Mouse (Mus musculus) E14TG2a.4 (cell line): ENCODE measurements at regions not wholly inside any gene's neighbourhood (a gene's known extent, or its start where the extent isn't known, plus 50 kb on each side); places are given as distances from the start of the nearest gene placed in this dataset.

Experiments
- H3K27me3 ChIP-seq: 2 replicates; pipeline ENCODE4 v1.6.1; 2014; ENCODE audit warnings: low read length, control low read depth; ENCODE audit not compliant: insufficient read depth
- H3K36me3 ChIP-seq: 2 replicates; pipeline ENCODE4 v1.6.1; 2014; ENCODE audit warnings: low read length, control low read depth; ENCODE audit not compliant: insufficient read depth
- H3K4me1 ChIP-seq: replicated peaks from 2 replicates; pipeline ENCODE4 v1.6.1; 2014; ENCODE audit warnings: low read depth, low read length, control low read depth
- H3K4me3 ChIP-seq: replicated peaks from 2 replicates; pipeline ENCODE4 v1.5.1; 2014; ENCODE audit warnings: mild to moderate bottlenecking, low read length
- H3K9me3 ChIP-seq: 2 replicates; pipeline ENCODE4 v1.6.1; 2014; ENCODE audit warnings: low read length, control low read depth
- CTCF ChIP-seq: conservative IDR thresholded peaks from 2 replicates; pipeline ENCODE4 v1.5.1; 2014; ENCODE audit warnings: low read length
- NANOG ChIP-seq: IDR thresholded peaks from 2 replicates; pipeline ENCODE4 v1.6.1; 2014; ENCODE audit warnings: borderline replicate concordance, low read length, mixed read lengths
- POU5F1 ChIP-seq: IDR thresholded peaks from 2 replicates; pipeline ENCODE4 v1.6.1; 2014; ENCODE audit warnings: low read length, borderline replicate concordance

DNA sequence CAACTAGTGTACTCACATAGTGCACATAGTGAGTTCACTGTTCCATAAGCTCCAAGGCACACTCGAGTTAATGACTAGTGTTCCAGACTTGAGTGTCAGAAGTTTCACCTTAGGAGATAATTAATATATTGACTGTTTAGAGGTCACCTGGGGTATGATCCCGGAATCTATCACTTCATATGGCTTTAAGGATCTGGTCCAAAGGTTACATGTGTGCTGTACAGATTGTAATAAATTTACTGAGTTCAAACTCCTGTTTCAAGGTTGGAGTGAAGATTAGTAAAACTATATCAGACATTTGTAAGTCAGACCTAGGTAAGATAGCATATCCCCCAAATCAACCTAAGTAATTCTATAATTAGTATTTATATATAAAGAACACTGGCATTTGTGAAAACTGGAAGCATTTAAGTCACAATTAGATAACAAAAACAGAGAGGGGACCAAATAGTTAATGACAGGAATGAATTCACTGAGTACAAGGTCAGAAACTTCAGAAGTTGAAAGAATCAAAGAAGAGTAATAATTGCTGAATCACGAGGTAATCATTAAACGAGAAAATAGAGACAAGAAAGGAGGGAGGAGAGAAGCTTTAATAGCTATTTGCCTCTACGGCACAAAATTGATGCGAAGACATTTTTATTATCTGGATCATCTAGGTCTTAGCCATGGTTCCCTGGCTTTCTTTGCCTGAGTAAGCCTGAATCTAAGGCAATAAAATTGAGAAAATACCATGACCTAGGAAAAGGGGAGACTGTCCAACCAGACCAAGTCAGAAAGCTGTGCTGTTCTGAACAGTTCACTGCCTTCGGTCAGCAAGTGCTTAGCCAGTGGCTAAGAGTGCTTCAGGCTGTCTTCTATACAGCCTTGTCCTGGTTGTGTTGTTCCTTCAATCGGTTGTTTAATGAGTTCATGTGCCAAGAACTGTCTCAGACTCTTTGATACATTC lies 112.6 kb upstream of the Zfand5 start:
- H3K4me1 ChIP-seq: no peaks in the 10 kb centered on the region
- H3K4me3 ChIP-seq: no peak overlapping the region
- no peaks in the 10 kb centered on the region for H3K36me3 ChIP-seq
- TF ChIP-seq POU5F1 (no peak), CTCF (no peak), NANOG (no peak)
- no peaks in the 10 kb centered on the region for H3K9me3 ChIP-seq
- H3K27me3 ChIP-seq: no peaks in the 10 kb centered on the region

DNA sequence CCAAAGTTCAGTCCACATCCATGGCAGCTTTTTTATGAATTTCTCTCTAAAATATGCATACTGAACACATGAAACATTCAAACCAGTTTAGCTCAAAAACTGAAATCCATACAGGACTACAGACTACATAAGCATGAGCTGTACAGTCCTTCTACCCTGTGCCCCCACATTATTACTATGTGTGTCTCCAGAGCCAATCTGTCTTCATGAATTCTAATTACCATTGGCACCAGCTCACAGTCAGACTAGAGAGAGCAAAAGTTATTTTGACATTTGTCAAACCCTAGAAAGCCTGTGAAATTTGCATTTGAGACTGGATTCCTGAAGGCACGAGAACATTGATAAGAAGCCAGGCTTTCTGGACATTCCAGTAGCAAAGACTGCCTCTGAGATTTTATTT lies 117.9 kb upstream of the Zfand5 start:
- no peaks in the 10 kb centered on the region for H3K4me1 ChIP-seq
- H3K36me3 ChIP-seq: no peaks in the 10 kb centered on the region
- TF ChIP-seq POU5F1 (no peak), CTCF (no peak), NANOG (no peak)

DNA sequence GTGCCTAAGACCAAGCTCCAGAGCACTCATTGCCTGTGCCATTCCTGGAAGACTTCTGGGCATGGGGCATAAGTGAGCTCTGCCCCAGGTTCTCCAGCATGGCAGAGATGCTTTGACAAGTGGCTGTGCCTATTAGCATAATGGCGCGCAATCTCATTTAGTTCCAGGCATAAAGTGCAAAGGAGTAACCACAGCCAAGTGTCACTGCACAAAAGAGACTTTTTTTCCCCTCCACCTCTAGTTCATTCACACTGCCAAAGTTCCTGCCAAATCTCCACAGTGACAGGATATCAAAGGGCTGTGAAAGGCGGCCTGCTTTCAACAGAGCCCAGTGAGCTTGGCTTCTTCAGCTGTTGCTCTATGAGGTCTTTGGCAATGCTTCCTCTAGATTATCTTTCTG lies 120.1 kb upstream of the Zfand5 start:
- Histone ChIP-seq H3K4me3 (no peak overlapping the region), H3K27me3 (no peaks in the 10 kb centered on the region), H3K4me1 (peaks cover 1% of the 10 kb centered on the region), H3K9me3 (no peaks in the 10 kb centered on the region), H3K36me3 (no peaks in the 10 kb centered on the region)
- TF ChIP-seq CTCF: no peak
- TF ChIP-seq POU5F1: no peak
- no peak for TF ChIP-seq NANOG

More for the DNA sequence above, 117.9 kb upstream of the Zfand5 start:
- H3K4me3 ChIP-seq: no peak overlapping the region
- H3K9me3 ChIP-seq: no peaks in the 10 kb centered on the region
- no peaks in the 10 kb centered on the region for H3K27me3 ChIP-seq

GRCm38 (mm10) chr19:21150849-21151248 lies 121.2 kb upstream of the Zfand5 start:
- Histone ChIP-seq H3K36me3 (no peaks in the 10 kb centered on the region), H3K9me3 (no peaks in the 10 kb centered on the region), H3K27me3 (no peaks in the 10 kb centered on the region), H3K4me1 (peaks cover 5% of the 10 kb centered on the region), H3K4me3 (no peak overlapping the region)
- TF ChIP-seq POU5F1 (no peak), CTCF (no peak), NANOG (no peak)

- no peaks in the 10 kb centered on the region for H3K36me3 ChIP-seq
- TF ChIP-seq POU5F1: no peak
- no peaks in the 10 kb centered on the region for H3K9me3 ChIP-seq
- peaks cover 7% of the 10 kb centered on the region for H3K4me1 ChIP-seq
- no peak overlapping the region for H3K4me3 ChIP-seq
- no peaks in the 10 kb centered on the region for H3K27me3 ChIP-seq
These were observed 121.8 kb upstream of the Zfand5 start for GRCm38 (mm10) chr19:21150241-21150640.

DNA sequence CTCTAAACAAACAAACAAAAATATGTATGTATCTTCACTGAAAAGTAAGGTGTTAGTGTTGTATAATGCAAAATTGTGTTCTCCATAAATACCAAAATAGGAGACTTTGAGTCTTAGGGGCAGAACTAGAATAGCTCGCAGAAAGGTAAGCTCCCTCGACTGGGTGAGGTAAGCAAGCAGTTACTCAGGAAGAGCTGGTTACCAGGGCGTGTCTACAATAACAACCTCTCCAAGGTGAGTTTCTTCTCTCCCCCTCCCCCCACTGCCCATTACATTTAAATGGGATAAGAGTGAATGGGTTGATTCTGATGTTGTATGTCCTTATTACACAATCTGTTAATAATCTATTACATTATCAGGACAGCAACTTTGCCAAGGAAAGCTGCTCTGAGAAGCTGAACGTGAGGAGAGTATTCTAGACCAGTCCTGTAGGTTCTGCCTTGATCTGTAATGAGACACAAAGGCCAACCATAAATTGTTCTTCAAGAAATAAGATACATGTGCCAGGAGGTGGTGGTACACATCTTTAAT lies 125.2 kb upstream of the Zfand5 start:
- H3K36me3 ChIP-seq: no peaks in the 10 kb centered on the region
- no peak overlapping the region for H3K4me3 ChIP-seq
- H3K4me1 ChIP-seq: peaks cover 23% of the 10 kb centered on the region
- H3K9me3 ChIP-seq: no peaks in the 10 kb centered on the region
- TF ChIP-seq NANOG (no peak), CTCF (no peak), POU5F1 (no peak)
- no peaks in the 10 kb centered on the region for H3K27me3 ChIP-seq

DNA sequence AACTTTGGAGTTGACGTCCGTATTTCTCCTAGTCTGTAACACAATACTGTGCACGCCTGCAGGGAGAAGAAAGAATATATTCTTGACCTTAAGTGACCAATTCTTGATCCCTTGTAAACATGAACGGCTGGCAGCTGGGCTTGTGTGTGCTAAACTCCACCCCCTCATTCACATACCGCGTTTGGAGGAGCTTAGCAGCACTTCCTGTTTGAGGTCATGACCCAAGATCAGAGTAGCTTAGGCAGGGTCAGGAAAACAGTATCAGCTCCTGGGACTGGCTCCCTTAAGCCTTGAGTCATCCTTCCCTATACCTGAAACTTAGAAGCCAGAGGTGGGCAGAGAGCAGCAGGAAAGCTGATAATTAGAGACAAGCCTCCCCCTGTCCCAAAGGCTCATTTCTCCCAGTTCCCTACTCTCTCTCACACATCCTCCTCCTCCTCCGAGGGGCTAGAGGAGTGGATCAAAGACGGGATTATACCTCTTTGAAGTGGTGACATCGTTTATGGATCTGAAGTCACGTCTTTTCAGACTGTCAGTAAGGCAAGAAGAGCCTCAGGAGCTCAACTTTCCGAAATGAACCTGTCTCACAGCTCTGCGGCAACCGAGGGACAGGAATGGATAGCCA lies 127.3 kb upstream of the Zfand5 start:
- no peak overlapping the region for H3K4me3 ChIP-seq
- no peaks in the 10 kb centered on the region for H3K9me3 ChIP-seq
- H3K36me3 ChIP-seq: no peaks in the 10 kb centered on the region
- peaks cover 23% of the 10 kb centered on the region for H3K4me1 ChIP-seq
- TF ChIP-seq CTCF (no peak), POU5F1 (no peak), NANOG (no peak)
- H3K27me3 ChIP-seq: no peaks in the 10 kb centered on the region

GRCm38 (mm10) chr19:21143970-21144595 lies 128.0 kb upstream of the Zfand5 start:
- no peaks in the 10 kb centered on the region for H3K9me3 ChIP-seq
- no peak for TF ChIP-seq POU5F1
- no peak for TF ChIP-seq NANOG
- no peak for TF ChIP-seq CTCF
- no peak overlapping the region for H3K4me3 ChIP-seq
- peaks cover 23% of the 10 kb centered on the region for H3K4me1 ChIP-seq
- H3K36me3 ChIP-seq: no peaks in the 10 kb centered on the region
- H3K27me3 ChIP-seq: no peaks in the 10 kb centered on the region
